Mouse (Mus musculus): ENCODE data around the gene Gm5127. TPM values are rescaled to one million over a fixed set of nuclear protein-coding genes. Genes with fewer than 3 reads are reported as not detected.

The Gm5127 gene
- total RNA-seq, 2 experiments from 2014 or later = not detected

Other genes starting within 250 kb of the Gm5127 start
- gene Fndc3c1, start 97.8 kb upstream of the Gm5127 start, total RNA-seq (2015; ENCODE audit: low replicate concordance) = not detected in 2 replicates
- gene Fndc3c1, start 97.8 kb upstream of the Gm5127 start, total RNA-seq (2017; ENCODE audit: low replicate concordance) = not detected in 2 replicates
- gene Cysltr1, start 20.5 kb downstream of the Gm5127 start, total RNA-seq (2015; ENCODE audit: low replicate concordance) = 0.19 and 3.6 TPM in 2 replicates
- 0.42 and 3.0 TPM in 2 replicates for gene Cysltr1, start 20.5 kb downstream of the Gm5127 start, total RNA-seq (2017; ENCODE audit: low replicate concordance)

Data from erythroblast, adult 5-6 weeks (primary cell).